ENCODE assay signal across 9 mouse cellular contexts in the genomic region with DNA sequence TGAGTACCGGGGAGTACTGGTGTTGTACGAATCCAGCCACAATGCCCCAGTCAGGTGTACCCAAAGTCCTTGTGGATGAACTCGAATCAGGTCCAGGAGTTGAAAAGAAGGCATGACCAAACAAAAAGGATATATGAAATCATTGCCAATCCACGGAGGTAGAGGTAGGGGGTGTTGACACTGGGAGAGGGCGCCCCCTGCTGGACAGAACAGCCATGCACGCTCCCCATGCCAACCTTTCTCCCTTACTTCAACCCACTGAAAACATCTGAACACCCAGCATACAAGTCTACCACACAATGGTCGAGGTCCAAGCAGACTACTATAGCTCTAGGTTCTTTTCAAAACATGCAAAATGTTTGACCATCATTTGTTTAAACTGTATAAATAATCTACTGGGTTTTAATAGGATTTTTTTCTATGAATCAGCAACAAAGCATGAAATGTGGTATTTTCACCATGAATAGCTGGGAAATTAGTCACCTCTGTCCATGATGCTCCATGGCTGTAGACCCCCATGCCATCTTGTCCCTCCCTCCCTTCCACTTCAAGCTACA. TPM values are rescaled to one million over a fixed set of nuclear protein-coding genes. Genes with fewer than 3 reads are reported as not detected.
DNase-seq lines count a peak whose midpoint lies in the region; ATAC-seq and TF ChIP-seq lines count a peak whose summit lies in the region.
"Had no signal": no experiment of that assay in that cellular context is flagged by ENCODE, and none has a peak within 500 bp of the region (broad histone marks: within the 10 kb centered on the region; RNA-seq: fewer than 3 reads in every experiment).

No protein-coding gene starts in this region.

- H3K9ac ChIP-seq in kidney, embryonic 16.5 days (replicated peaks; ENCODE audit: low read length), result no peak overlapping the region
- H3K9ac ChIP-seq in midbrain, embryonic 14.5 days (replicated peaks; ENCODE audit: low read length), result no peak overlapping the region

- H3K27ac ChIP-seq in kidney, adult 2 months (ENCODE audit: insufficient read depth, low read depth, low read length), result no peak overlapping the region
- no peak overlapping the region for H3K27ac ChIP-seq in kidney, embryonic 16.5 days (ENCODE audit: low read length)
- H3K27ac ChIP-seq in midbrain, embryonic 14.5 days (replicated peaks; ENCODE audit: low read depth, low read length), result no peak overlapping the region

- H3K9me3 ChIP-seq in kidney, embryonic 16.5 days (ENCODE audit: low read length), result no peaks in the 10 kb centered on the region
- H3K9me3 ChIP-seq in midbrain, embryonic 14.5 days (ENCODE audit: control insufficient read depth, low read length), result no peaks in the 10 kb centered on the region

- H3K36me3 ChIP-seq in kidney, adult 2 months (ENCODE audit: control insufficient read depth, insufficient read depth, low read length), result no peaks in the 10 kb centered on the region
- H3K36me3 ChIP-seq in kidney, embryonic 16.5 days (ENCODE audit: insufficient read depth, low read length), result no peaks in the 10 kb centered on the region
- H3K36me3 ChIP-seq in midbrain, embryonic 14.5 days (ENCODE audit: control insufficient read depth, insufficient read depth, low read length), result no peaks in the 10 kb centered on the region

- no peak for ATAC-seq in kidney, embryonic 16.5 days (ENCODE audit: low FRiP score, low TSS enrichment)
- no peak for ATAC-seq in midbrain, embryonic 14.5 days (ENCODE audit: low FRiP score, low TSS enrichment)

- no peak overlapping the region for H3K4me3 ChIP-seq in kidney, adult 2 months (ENCODE audit: insufficient read depth, low read depth, low read length)
- H3K4me3 ChIP-seq in kidney, embryonic 16.5 days (ENCODE audit: low read length), result no peak overlapping the region
- H3K4me3 ChIP-seq in midbrain, embryonic 14.5 days (replicated peaks; ENCODE audit: low read depth, low read length), result no peak overlapping the region
- H3K4me3 ChIP-seq: myocyte had no signal

- DNase-seq in kidney, adult 2 months, result peak; percentile 71
- peak; percentile 40 for DNase-seq in MEL-GATA-1-ER (ENCODE audit: extremely low read depth, low read depth)
- peak; percentile 29 for DNase-seq in cerebellum, adult 8-10 months
- DNase-seq in gastrocnemius, postnatal 14 days, result peak; percentile 61
- peak; percentile 68 to 84 for DNase-seq in layer of hippocampus, postnatal 25 days (ENCODE audit: extremely low spot score in 1 of 2, low spot score in 1 of 2)
- DNase-seq in midbrain, embryonic 14.5 days, result peak; percentile 78
- peak; percentile 68 for DNase-seq in thymus, postnatal 14 days

- peak; percentile 90; the same call in 1 of the 2 replicates for TF ChIP-seq CTCF in kidney, adult 2 months (conservative IDR thresholded peaks at IDR 0.05; ENCODE audit: insufficient read depth, insufficient read length, low read depth, low read length)

- no peak overlapping the region for H3K4me2 ChIP-seq in kidney, embryonic 16.5 days (replicated peaks; ENCODE audit: low read depth, low read length)
- H3K4me2 ChIP-seq in midbrain, embryonic 14.5 days (ENCODE audit: low read length), result no peak overlapping the region

- TF ChIP-seq POLR2A in kidney, adult 2 months (IDR thresholded peaks at IDR 0.05; ENCODE audit: low read depth, low read length), result no peak

- WGBS in kidney, adult 2 months, result 18% methylated on average over 7 of the region's 7 CpGs
- 21% methylated on average over 7 of the region's 7 CpGs for WGBS in kidney, embryonic 16.5 days
- 16% methylated on average over 7 of the region's 7 CpGs for WGBS in midbrain, embryonic 14.5 days

- intact Hi-C loops in gastrocnemius, postnatal 14 days (cut with DNase I; ENCODE audit: low total_unique reads), result no loop called here

- H3K4me1 ChIP-seq in kidney, adult 2 months (ENCODE audit: control insufficient read depth, insufficient read depth, low read length), result no peaks in the 10 kb centered on the region; the same call in 1 of the 2 replicates
- H3K4me1 ChIP-seq in kidney, embryonic 16.5 days (ENCODE audit: insufficient read depth, low read length), result peaks cover 59% of the 10 kb centered on the region
- 0 out of 2 replicates have a peak, but pooled peaks cover 1% of the 10 kb centered on the region for H3K4me1 ChIP-seq in midbrain, embryonic 14.5 days (ENCODE audit: control insufficient read depth, insufficient read depth, low read length)

- no peaks in the 10 kb centered on the region for H3K27me3 ChIP-seq in kidney, adult 2 months (replicated peaks; ENCODE audit: control insufficient read depth, insufficient read depth, low read length)
- H3K27me3 ChIP-seq in kidney, embryonic 16.5 days (ENCODE audit: insufficient read depth, low read length), result peaks cover 5% of the 10 kb centered on the region
- peaks cover 80% of the 10 kb centered on the region for H3K27me3 ChIP-seq in midbrain, embryonic 14.5 days (ENCODE audit: control insufficient read depth, insufficient read depth, low read length)

RNA-seq across cellular contexts. Expression of a gene that starts 43.2 kb away (rescaled TPM):
- polyA plus RNA-seq in kidney, adult 2 months (2012; rRNA removed), result 10.5 and 31.1 TPM in 2 replicates
- 38.7 and 46.0 TPM in 2 replicates for polyA plus RNA-seq in kidney, embryonic 16.5 days (2015; fragmentation: Nextera tagmentation; extraction: Ambion mirVana)
- 10 to 100 TPM; 13.5 to 15.9 TPM for total RNA-seq in gastrocnemius, postnatal 14 days (2021)
- 10 to 100 TPM; 31.8 to 39.3 TPM for total RNA-seq in layer of hippocampus, postnatal 25 days (2021)
- 31.0 and 37.4 TPM in 2 replicates for polyA plus RNA-seq in midbrain, embryonic 14.5 days (2014; fragmentation: Nextera tagmentation; extraction: Ambion mirVana)
